Mouse (Mus musculus) embryonic facial prominence, embryonic 13.5 days (tissue): ENCODE measurements around the gene Rexo5. TPM values are rescaled to one million over a fixed set of nuclear protein-coding genes. Genes with fewer than 3 reads are reported as not detected.

Experiments used
- ATAC-seq: fragments of 200-750 bp; cut with Nextera tagmentation; 2 replicates; pipeline ENCODE4 v1.8.0; 2017; ENCODE audit warnings: low read depth; ENCODE audit not compliant: insufficient number of reproducible peaks, insufficient read depth, low FRiP score, low TSS enrichment
- H3K27ac ChIP-seq: fragments of 300-500 bp; sonication (generic); 2 replicates; pipeline ENCODE4 v1.5.1; 2015; ENCODE audit warnings: moderate library complexity, mild to moderate bottlenecking, inconsistent platforms
- H3K27me3 ChIP-seq: fragments of 300-500 bp; sonication (generic); 2 replicates; pipeline ENCODE4 v1.6.1; 2015; ENCODE audit warnings: mild to moderate bottlenecking, inconsistent platforms
- H3K36me3 ChIP-seq: fragments of 300-500 bp; sonication (generic); 2 replicates; pipeline ENCODE4 v1.6.1; 2015; ENCODE audit warnings: mild to moderate bottlenecking, inconsistent platforms
- H3K4me1 ChIP-seq: fragments of 300-500 bp; sonication (generic); 2 replicates; pipeline ENCODE4 v1.6.1; 2015; ENCODE audit warnings: inconsistent platforms
- H3K4me2 ChIP-seq: fragments of 300-500 bp; sonication (generic); 2 replicates; pipeline ENCODE4 v1.6.1; 2015; ENCODE audit warnings: moderate library complexity, mild to moderate bottlenecking, inconsistent platforms
- H3K4me3 ChIP-seq: fragments of 300-500 bp; sonication (generic); 2 replicates; pipeline ENCODE4 v1.5.1; 2015; ENCODE audit warnings: mild to moderate bottlenecking, inconsistent platforms
- H3K9ac ChIP-seq: fragments of 300-500 bp; sonication (generic); 2 replicates; pipeline ENCODE4 v1.6.1; 2015; ENCODE audit warnings: mild to moderate bottlenecking, inconsistent platforms
- H3K9me3 ChIP-seq: fragments of 300-500 bp; sonication (generic); 2 replicates; pipeline ENCODE4 v1.6.1; 2016; ENCODE audit warnings: inconsistent platforms
- WGBS: fragments of 180-500 bp; shearing (Covaris S2); methylation state at CpG from one replicate; pipeline ENCODE4 v1.1.7; 2015; ENCODE audit warnings: mixed read lengths; 5-methylcytosine and 5-hydroxymethylcytosine counted together
- polyA plus RNA-seq: library from polyadenylated mRNA; unstranded; fragments of >200 nt; fragmentation: Nextera tagmentation; extraction: Ambion mirVana; gene quantifications from 2 replicates; pipeline ENCODE4 v1.2.1, GENCODE M21; 2015

Gene Rexo5
- polyA plus RNA-seq, 1 experiment from 2014 or later = 23.4 TPM

- H3K9ac ChIP-seq = peak overlapping the region; percentile 91
- H3K4me2 ChIP-seq = peak overlapping the region; percentile 81
- no peak; the same call in 1 of the 2 replicates for ATAC-seq
- H3K4me3 ChIP-seq = peak overlapping the region; percentile 79
- H3K36me3 ChIP-seq = no peaks in the 10 kb centered on the region
- H3K27ac ChIP-seq = peak overlapping the region; percentile 98
- WGBS = under 1% methylated on average over 15 of the region's 15 CpGs
- H3K27me3 ChIP-seq = no peaks in the 10 kb centered on the region
- H3K4me1 ChIP-seq = peaks cover 17% of the 10 kb centered on the region
- H3K9me3 ChIP-seq = no peaks in the 10 kb centered on the region
These were observed 101.2 kb downstream of the Rexo5 start for GRCm38 (mm10) chr7:119894818-119895544.

DNA sequence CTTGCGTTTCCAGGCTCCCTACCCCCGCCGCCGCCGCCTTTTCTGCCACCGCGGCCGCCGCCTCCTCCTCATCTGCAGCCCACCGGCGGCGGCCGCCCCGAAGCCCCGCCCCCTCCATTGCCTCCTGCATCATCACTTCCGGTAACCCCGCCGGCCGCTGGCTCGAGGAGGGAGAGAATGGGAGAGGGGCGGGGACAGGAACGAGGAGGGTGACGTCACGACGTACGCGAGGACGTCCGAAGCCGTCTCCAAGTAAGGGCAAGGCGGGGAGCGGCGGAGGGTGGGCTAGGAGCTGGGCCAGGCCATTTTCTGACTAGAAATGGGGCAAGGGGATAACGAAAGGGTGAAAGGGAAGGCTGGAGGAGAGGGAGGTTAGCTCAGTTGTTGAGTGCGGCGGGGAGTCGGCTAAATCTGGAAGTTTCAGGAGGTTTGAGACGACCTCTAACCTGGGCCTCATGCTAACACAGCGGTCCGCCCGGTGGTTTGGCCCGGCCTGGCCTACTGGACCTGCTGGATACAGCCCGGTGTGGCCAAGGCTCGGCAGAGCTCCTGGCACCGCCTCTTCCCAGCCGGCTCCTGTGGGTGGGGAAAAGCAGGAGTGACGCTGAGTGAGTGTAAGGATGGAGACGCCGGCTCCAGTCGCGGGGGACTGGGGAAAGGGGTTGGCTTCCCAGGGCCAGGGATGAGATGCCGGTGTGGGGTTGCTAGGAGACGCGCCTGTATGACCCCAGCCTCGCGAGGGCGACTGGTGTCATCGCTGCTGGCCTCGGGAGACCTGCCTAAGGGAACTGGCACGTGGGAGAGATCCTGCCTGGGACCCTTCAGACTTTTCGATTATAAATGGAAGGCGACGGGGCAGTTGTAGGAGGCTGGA, 102.1 kb downstream of the Rexo5 start, which contains the start of the genes Lyrm1 and Dcun1d3:
Gene Lyrm1 (plus strand): TSS at position 223 of the 874 bp plus-strand sequence.
Gene Dcun1d3 (minus strand): TSS at position 660 of the 874 bp plus-strand sequence.
- Histone ChIP-seq H3K27me3 (no peaks in the 10 kb centered on the region), H3K4me1 (peaks cover 17% of the 10 kb centered on the region), H3K9ac (peak within 1 kb of the TSS; percentile 91), H3K4me3 (peak within 1 kb of the TSS; percentile 79), H3K9me3 (no peaks in the 10 kb centered on the region), H3K36me3 (no peaks in the 10 kb centered on the region), H3K4me2 (peak within 1 kb of the TSS; percentile 81), H3K27ac (peak within 1 kb of the TSS; percentile 98)
- WGBS = under 1% methylated on average over 63 of the region's 63 CpGs
- peak; percentile 99 for ATAC-seq

- no peak overlapping the region for H3K9ac ChIP-seq
- no peaks in the 10 kb centered on the region for H3K36me3 ChIP-seq
- H3K27me3 ChIP-seq = no peaks in the 10 kb centered on the region
- H3K4me1 ChIP-seq = peaks cover 17% of the 10 kb centered on the region
- H3K27ac ChIP-seq = no peak overlapping the region
- H3K4me3 ChIP-seq = no peak overlapping the region
- no peaks in the 10 kb centered on the region for H3K9me3 ChIP-seq
- 94% methylated on average over 8 of the region's 8 CpGs for WGBS
- H3K4me2 ChIP-seq = no peak overlapping the region
- no peak for ATAC-seq
These were observed 103.8 kb downstream of the Rexo5 start for GRCm38 (mm10) chr7:119897521-119898109.

- no peaks in the 10 kb centered on the region for H3K9me3 ChIP-seq
- H3K9ac ChIP-seq = no peak overlapping the region
- no peaks in the 10 kb centered on the region for H3K27me3 ChIP-seq
- peaks cover 14% of the 10 kb centered on the region for H3K4me1 ChIP-seq
- no peak overlapping the region for H3K4me2 ChIP-seq
- H3K36me3 ChIP-seq = no peaks in the 10 kb centered on the region
- no peak overlapping the region; the same call in 1 of the 2 replicates for H3K27ac ChIP-seq
- 61% methylated on average over 1 of the region's 1 CpGs for WGBS
- ATAC-seq = no peak
- no peak overlapping the region for H3K4me3 ChIP-seq
These were observed 104.5 kb downstream of the Rexo5 start for GRCm38 (mm10) chr7:119898247-119898856.

Other genes starting within 250 kb of the Rexo5 start
- not detected in 2 replicates for gene Acsm2, start 239.7 kb upstream of the Rexo5 start, polyA plus RNA-seq
- gene Acsm1, start 187.0 kb upstream of the Rexo5 start, polyA plus RNA-seq = 0.96 TPM in 1 of 2 replicates, not detected in the other
- 3.1 and 10.5 TPM in 2 replicates for gene Acsm4, start 104.0 kb upstream of the Rexo5 start, polyA plus RNA-seq
- 78.2 and 83.5 TPM in 2 replicates for gene Thumpd1, start 73.2 kb upstream of the Rexo5 start, polyA plus RNA-seq
- 0.18 and 0.32 TPM in 2 replicates for gene Acsm3, start 33.1 kb upstream of the Rexo5 start, polyA plus RNA-seq
- 24.5 and 27.4 TPM in 2 replicates for gene Eri2, start 52 bp downstream of the Rexo5 start, polyA plus RNA-seq
- 10.6 and 12.4 TPM in 2 replicates for gene Lyrm1, start 101.9 kb downstream of the Rexo5 start, polyA plus RNA-seq
- 10.6 and 13.2 TPM in 2 replicates for gene Dcun1d3, start 102.3 kb downstream of the Rexo5 start, polyA plus RNA-seq